Mouse (Mus musculus): ENCODE data around the gene Ss18l2. TPM values are rescaled to one million over a fixed set of nuclear protein-coding genes. Genes with fewer than 3 reads are reported as not detected.

The Ss18l2 gene
- total RNA-seq, 1 experiment from 2014 or later = 44.9 TPM

GRCm38 (mm10) chr9:121759091-121760081, 49.3 kb downstream of the Ss18l2 start, which contains the start of gene Zfp651:
Gene Zfp651 (plus strand): TSS chr9:121759330.
- DNase-seq = peak; percentile 70

GRCm38 (mm10) chr9:121760271-121761090, 50.4 kb downstream of the Ss18l2 start:
- DNase-seq = peak; percentile 74

- peak; percentile 60 for DNase-seq
Observed at GRCm38 (mm10) chr9:121761091-121761665, 51.0 kb downstream of the Ss18l2 start.

- no peak for DNase-seq
Observed at GRCm38 (mm10) chr9:121761787-121762186, 51.7 kb downstream of the Ss18l2 start.

- no peak for DNase-seq
Observed at GRCm38 (mm10) chr9:121762248-121762647, 52.1 kb downstream of the Ss18l2 start.

- DNase-seq = no peak
Observed at GRCm38 (mm10) chr9:121762761-121763160, 52.6 kb downstream of the Ss18l2 start.

Other genes with a start within 250 kb of the Ss18l2 start
- not detected in 2 replicates for gene Cck, start 214.6 kb upstream of the Ss18l2 start, total RNA-seq (2021)
- gene Lyzl4, start 68.2 kb upstream of the Ss18l2 start, total RNA-seq (2021) = not detected in 2 replicates
- gene Vipr1, start 67.6 kb upstream of the Ss18l2 start, total RNA-seq (2021) = 0.18 and 0.62 TPM in 2 replicates
- gene Sec22c, start 4.8 kb upstream of the Ss18l2 start, total RNA-seq (2021) = 4.9 and 5.3 TPM in 2 replicates
- gene Nktr, start 8.8 kb downstream of the Ss18l2 start, total RNA-seq (2021) = 90.6 and 90.8 TPM in 2 replicates
- 33.3 and 55.7 TPM in 2 replicates for gene Zfp651, start 49.0 kb downstream of the Ss18l2 start, total RNA-seq (2021)
- 0.18 TPM in 1 of 2 replicates, not detected in the other for gene Klhl40, start 67.3 kb downstream of the Ss18l2 start, total RNA-seq (2021)
- not detected in 2 replicates for gene Hhatl, start 82.2 kb downstream of the Ss18l2 start, total RNA-seq (2021)
- gene Ccdc13, start 129.1 kb downstream of the Ss18l2 start, total RNA-seq (2021) = 1.3 and 1.5 TPM in 2 replicates
- 77.9 and 79.7 TPM in 2 replicates for gene Higd1a, start 148.0 kb downstream of the Ss18l2 start, total RNA-seq (2021)
- 0.33 and 0.52 TPM in 2 replicates for gene Ackr2, start 188.0 kb downstream of the Ss18l2 start, total RNA-seq (2021)
- gene Cyp8b1, start 206.0 kb downstream of the Ss18l2 start, total RNA-seq (2021) = 0.36 and 2.7 TPM in 2 replicates
- 2.0 and 2.9 TPM in 2 replicates for gene Fam198a, start 240.7 kb downstream of the Ss18l2 start, total RNA-seq (2021)